Mouse (Mus musculus): ENCODE measurements around the gene Gm2663.

- TF ChIP-seq GATA1 (IDR thresholded peaks at IDR 0.05; ENCODE audit: borderline replicate concordance, low read length) (no peak), CTCF (IDR thresholded peaks at IDR 0.05; ENCODE audit: low read depth, low read length) (no peak)
Measured at GRCm38 (mm10) chr6:41030821-41031220, 31.5 kb upstream of the Gm2663 start.

Measured in G1E (cell line).